Mouse (Mus musculus) thymus, adult 2 months (tissue): ENCODE measurements around the gene Tra2a. TPM values are rescaled to one million over a fixed set of nuclear protein-coding genes. Genes with fewer than 3 reads are reported as not detected.
A peak's percentile ranks its signal among the peaks of the same experiment; 100 is the strongest.

Source experiments
- DNase-seq: peaks from one replicate; pipeline ENCODE4 v3.0.0; 2021
- H3K27ac ChIP-seq: fragments of 200-500 bp; 2 replicates; pipeline ENCODE4 v1.5.1; 2012; ENCODE audit warnings: low read length, control low read depth; ENCODE audit not compliant: control insufficient read depth, insufficient read depth
- H3K27me3 ChIP-seq: fragments of 200-500 bp; 2 replicates; pipeline ENCODE4 v1.6.1; 2012; ENCODE audit warnings: mild to moderate bottlenecking, low read length, moderate library complexity, mixed read lengths; ENCODE audit not compliant: control insufficient read depth, insufficient read depth
- H3K36me3 ChIP-seq: fragments of 200-500 bp; 2 replicates; pipeline ENCODE4 v1.6.1; 2012; ENCODE audit warnings: mild to moderate bottlenecking, low read length, moderate library complexity; ENCODE audit not compliant: control insufficient read depth, insufficient read depth
- H3K4me1 ChIP-seq: fragments of 200-500 bp; replicated peaks from 2 replicates; pipeline ENCODE4 v1.6.1; 2012; ENCODE audit warnings: low read length; ENCODE audit not compliant: control insufficient read depth, insufficient read depth
- H3K4me3 ChIP-seq: fragments of 200-500 bp; 2 replicates; pipeline ENCODE4 v1.5.1; 2012; ENCODE audit warnings: mild to moderate bottlenecking, low read length, control low read depth, moderate library complexity; ENCODE audit not compliant: control insufficient read depth, insufficient read depth
- CTCF ChIP-seq: fragments of 200-500 bp; IDR thresholded peaks from 2 replicates; pipeline ENCODE4 v1.5.1; 2012; ENCODE audit warnings: mild to moderate bottlenecking, control low read depth, low read length, moderate library complexity, borderline replicate concordance; ENCODE audit not compliant: control insufficient read depth, poor library complexity, insufficient read depth; ENCODE audit errors: extremely low read depth
- POLR2A ChIP-seq: fragments of 200-500 bp; IDR thresholded peaks from 2 replicates; pipeline ENCODE4 v1.6.1; 2012; ENCODE audit warnings: mild to moderate bottlenecking, low read length, control low read depth, moderate library complexity; ENCODE audit not compliant: control insufficient read depth, poor library complexity, insufficient read depth; ENCODE audit errors: extremely low read depth
- WGBS: fragments of 180-500 bp; shearing (Covaris S2); methylation state at CpG from one replicate; pipeline ENCODE4 v1.1.7; 2018; 5-methylcytosine and 5-hydroxymethylcytosine counted together
- polyA plus RNA-seq: library from polyadenylated mRNA; depleted of rRNA; stranded (reverse); fragments of >200 nt; gene quantifications from 2 replicates; pipeline ENCODE4 v1.2.3, GENCODE M21; 2012

Tra2a gene
- polyA plus RNA-seq, 1 experiment = 69.0 TPM

GRCm38 (mm10) chr6:49217581-49218274 lies 46.1 kb downstream of the Tra2a start:
- Histone ChIP-seq H3K27me3 (peaks cover 37% of the 10 kb centered on the region), H3K36me3 (no peaks in the 10 kb centered on the region), H3K4me3 (peak overlapping the region; percentile 42), H3K4me1 (peaks cover 38% of the 10 kb centered on the region), H3K27ac (peak overlapping the region; percentile 20; the same call in 1 of the 2 replicates)
- WGBS = 1% methylated on average over 56 of the region's 56 CpGs
- DNase-seq = peak; percentile 89
- TF ChIP-seq POLR2A (peak; percentile 24; the same call in 1 of the 2 replicates), CTCF (no peak)

- DNase-seq = no peak
- Histone ChIP-seq H3K4me1 (peaks cover 39% of the 10 kb centered on the region), H3K36me3 (no peaks in the 10 kb centered on the region), H3K4me3 (peak overlapping the region; percentile 42; the same call in 1 of the 2 replicates), H3K27me3 (peaks cover 37% of the 10 kb centered on the region), H3K27ac (no peak overlapping the region)
- TF ChIP-seq POLR2A = no peak
- 22% methylated on average over 11 of the region's 11 CpGs for WGBS
Measured at GRCm38 (mm10) chr6:49216811-49217542, 46.9 kb downstream of the Tra2a start.

GRCm38 (mm10) chr6:49215748-49216585 lies 47.9 kb downstream of the Tra2a start:
- peaks cover 39% of the 10 kb centered on the region for H3K4me1 ChIP-seq
- H3K4me3 ChIP-seq = peak overlapping the region; percentile 27; the same call in 1 of the 2 replicates
- H3K27me3 ChIP-seq = peaks cover 33% of the 10 kb centered on the region
- H3K27ac ChIP-seq = peak overlapping the region; percentile 54; the same call in 1 of the 2 replicates
- H3K36me3 ChIP-seq = no peaks in the 10 kb centered on the region
- WGBS = 12% methylated on average over 14 of the region's 14 CpGs
- no peak for TF ChIP-seq CTCF
- TF ChIP-seq POLR2A = no peak
- peak; percentile 30 for DNase-seq

- Histone ChIP-seq H3K36me3 (no peaks in the 10 kb centered on the region), H3K27ac (peak within 1 kb of the TSS; percentile 54; the same call in 1 of the 2 replicates), H3K4me1 (peaks cover 39% of the 10 kb centered on the region), H3K4me3 (peak within 1 kb of the TSS; percentile 62), H3K27me3 (peaks cover 30% of the 10 kb centered on the region)
- no peak for TF ChIP-seq CTCF
- TF ChIP-seq POLR2A = no peak
- peak; percentile 56 for DNase-seq
- WGBS = 2% methylated on average over 68 of the region's 68 CpGs
Measured at GRCm38 (mm10) chr6:49214928-49215747, 48.7 kb downstream of the Tra2a start, which contains the start of gene Igf2bp3. Gene Igf2bp3, minus strand, starts transcription at chr6:49214957.

- H3K4me1 ChIP-seq = peaks cover 39% of the 10 kb centered on the region
- peak overlapping the region; percentile 36; the same call in 1 of the 2 replicates for H3K27ac ChIP-seq
- H3K4me3 ChIP-seq = peak overlapping the region; percentile 62
- H3K27me3 ChIP-seq = peaks cover 28% of the 10 kb centered on the region
- TF ChIP-seq CTCF = no peak
- no peak for TF ChIP-seq POLR2A
- peak; percentile 28 for DNase-seq
- no peaks in the 10 kb centered on the region for H3K36me3 ChIP-seq
- 2% methylated on average over 76 of the region's 76 CpGs for WGBS
Measured at GRCm38 (mm10) chr6:49214086-49214927, 49.5 kb downstream of the Tra2a start.
